Mouse (Mus musculus): ENCODE data around the gene Gm45062.

Gene Gm45062

DNA sequence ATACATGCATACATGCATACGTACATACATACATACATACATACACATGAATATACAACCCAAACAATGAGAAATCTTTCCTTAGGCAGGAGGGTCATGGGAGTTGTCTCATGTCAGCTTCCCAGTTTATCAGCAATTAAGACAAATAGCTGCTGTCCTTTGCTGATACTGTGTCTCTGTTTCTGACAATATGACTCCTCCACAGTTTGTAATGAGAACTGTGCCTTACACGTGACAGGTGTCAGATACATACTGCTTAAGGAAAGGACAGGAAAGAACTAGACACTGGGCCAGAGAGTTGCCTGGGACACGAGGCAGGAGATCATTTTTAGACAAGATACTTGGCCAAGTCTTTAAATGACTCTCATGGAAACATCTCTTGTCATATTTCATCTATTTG, 215.1 kb downstream of the Gm45062 start:
- CTCF ChIA-PET, result interaction anchor here (0.6 kb wide), 1 partner anchor 22 kb away, joined by 3 read pairs; no protein-coding TSS in a partner anchor

DNA sequence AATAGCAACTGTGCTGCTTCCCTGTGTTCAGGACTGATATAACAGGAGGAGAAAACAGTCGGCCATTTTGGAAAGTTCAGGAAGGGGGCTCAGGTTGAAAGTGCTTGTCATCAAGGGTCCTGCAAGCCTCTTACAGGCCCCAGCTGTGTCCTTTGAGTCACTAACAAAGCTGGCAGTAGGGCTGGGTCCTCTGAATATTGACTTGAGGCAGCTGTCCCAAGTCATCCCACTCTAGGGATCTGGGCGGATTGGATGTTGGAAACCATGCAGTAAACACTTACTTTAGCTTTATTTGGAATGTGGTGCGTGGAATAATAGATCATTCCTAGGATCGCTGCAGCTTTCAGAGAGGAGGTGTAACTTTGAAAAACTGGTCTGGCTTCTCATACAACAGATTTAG, 215.6 kb downstream of the Gm45062 start:
- CTCF ChIA-PET, result interaction anchor here (0.6 kb wide), 1 partner anchor 21 kb away, joined by 3 read pairs; no protein-coding TSS in a partner anchor

DNA sequence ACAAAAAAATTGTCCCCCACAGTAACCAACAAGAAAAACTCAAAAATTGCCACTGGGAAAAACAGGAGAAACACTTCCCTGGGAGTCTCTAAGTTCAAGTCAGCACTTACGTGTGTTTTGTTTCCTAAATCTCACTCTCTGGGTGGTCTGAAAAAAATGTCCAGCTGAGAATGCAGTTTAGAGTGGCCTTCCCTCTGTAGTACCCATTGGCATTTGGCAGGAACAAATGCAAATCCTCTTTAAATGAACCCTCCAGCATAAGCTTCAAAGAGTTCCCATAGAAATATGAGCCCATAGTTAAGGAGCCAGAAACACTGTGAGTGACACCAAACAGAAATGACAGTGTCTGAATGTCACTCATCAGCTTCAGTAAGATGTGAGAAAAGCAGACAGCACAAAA, 219.9 kb downstream of the Gm45062 start:
- CTCF ChIA-PET, result no interaction called here

DNA sequence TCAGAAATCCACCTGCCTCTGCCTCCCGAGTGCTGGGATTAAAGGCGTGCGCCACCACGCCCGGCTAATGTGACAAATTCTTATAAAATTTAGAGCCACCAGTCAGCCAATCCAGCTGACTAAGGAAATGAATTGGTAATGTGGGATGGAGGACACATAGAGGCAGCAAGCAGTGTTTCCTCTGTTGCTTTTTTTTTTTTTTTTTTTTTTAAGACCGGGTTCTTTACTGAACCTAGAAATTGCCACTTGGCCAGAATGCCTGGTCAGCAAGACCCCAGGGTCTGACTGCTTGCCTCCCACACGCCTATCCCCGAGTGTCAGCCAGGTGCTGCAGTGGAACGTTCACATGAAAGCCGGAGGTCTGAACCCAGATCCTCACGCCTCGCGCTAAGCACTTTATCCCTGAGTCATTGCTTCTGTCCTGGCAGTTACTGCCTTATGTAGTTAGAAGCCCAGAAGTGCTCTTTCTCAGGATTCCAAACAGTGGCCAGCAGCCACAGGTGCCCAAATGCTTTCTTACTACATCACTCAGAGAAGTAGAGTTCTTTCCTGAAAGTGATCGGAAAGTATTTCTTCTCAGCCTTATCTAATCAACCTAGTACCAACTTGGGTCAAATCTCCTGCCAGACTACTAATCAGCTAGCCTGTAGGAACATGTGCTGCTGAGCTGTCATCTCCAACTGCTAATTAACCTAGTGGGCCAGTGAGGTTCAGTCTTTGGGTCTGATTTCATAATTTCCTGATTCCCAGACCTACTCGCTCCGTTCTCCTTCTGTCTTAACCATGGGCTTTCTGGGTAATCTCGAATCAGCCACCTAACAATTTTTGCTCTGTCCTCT, 225.4 kb downstream of the Gm45062 start:
- CTCF ChIA-PET, result no interaction called here

DNA sequence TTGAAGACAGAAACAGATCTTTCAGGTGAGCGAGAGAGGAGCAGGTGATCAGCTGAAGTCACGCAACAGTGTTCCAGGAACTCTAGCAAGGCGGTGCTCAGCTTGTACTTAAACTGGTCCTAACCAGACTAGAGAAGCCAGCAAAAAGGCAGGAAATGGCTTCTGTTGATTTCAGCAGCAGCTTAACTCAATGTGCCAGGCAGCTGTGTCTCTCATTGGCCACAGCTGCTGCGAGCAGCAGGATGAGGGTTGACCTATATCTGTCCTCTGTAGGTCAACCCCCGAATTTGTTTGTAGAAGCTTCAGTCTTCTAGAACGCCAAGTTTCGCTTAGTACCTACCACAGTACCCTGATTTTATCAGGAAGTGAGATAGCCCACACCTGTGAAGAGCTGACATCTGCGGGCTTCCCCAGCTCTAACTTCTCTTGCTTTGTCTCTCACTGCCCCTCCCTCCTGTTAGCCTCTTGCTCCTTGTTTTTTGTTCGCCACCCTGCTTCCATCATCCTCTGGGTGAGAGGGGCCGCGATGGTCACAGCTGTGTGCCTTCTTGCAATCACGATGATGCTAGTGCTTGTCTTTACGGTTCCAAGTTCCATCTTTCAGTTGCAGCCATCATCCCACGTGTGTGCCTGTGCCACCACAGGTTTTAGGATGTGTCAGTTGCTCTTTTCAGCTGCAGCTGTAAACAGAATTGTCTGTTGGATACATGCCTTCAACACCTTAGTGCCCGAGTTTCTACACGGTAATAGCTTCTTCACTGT, 226.3 kb downstream of the Gm45062 start:
- CTCF ChIA-PET, result no interaction called here

DNA sequence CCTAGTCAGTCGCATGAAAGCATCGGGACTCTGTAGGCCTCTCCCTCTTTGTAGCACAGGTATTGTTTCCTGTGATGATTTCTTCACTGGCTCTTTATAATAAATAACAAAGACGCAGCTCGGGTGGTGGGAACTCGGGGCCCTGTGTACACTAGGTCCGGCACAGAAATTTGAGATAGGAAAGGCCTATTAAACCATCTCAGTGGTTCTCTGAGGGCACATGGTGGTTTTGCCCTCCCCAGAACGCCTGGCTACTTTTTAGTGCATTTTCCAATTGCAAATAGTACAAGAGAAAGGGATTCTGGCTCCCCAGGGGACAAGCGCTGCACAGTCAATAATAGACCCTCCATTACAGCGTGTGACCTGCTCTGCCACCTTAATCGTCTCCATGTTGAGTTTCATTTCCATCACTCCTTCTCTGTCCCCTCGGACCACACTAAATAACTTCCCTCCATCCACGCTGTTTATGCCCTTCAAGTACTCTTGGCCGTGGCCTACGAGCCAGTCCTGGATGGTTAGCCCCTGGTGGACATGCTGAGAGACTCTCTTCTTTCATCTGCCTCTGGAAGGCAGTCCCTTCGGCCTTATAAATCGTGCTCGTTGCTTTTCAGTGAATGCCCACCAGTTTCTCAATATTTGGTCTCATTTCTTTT, 227.3 kb downstream of the Gm45062 start:
- CTCF ChIA-PET, result interaction anchor here (0.7 kb wide), 1 partner anchor 24 kb away, joined by 5 read pairs; no protein-coding TSS in a partner anchor

DNA sequence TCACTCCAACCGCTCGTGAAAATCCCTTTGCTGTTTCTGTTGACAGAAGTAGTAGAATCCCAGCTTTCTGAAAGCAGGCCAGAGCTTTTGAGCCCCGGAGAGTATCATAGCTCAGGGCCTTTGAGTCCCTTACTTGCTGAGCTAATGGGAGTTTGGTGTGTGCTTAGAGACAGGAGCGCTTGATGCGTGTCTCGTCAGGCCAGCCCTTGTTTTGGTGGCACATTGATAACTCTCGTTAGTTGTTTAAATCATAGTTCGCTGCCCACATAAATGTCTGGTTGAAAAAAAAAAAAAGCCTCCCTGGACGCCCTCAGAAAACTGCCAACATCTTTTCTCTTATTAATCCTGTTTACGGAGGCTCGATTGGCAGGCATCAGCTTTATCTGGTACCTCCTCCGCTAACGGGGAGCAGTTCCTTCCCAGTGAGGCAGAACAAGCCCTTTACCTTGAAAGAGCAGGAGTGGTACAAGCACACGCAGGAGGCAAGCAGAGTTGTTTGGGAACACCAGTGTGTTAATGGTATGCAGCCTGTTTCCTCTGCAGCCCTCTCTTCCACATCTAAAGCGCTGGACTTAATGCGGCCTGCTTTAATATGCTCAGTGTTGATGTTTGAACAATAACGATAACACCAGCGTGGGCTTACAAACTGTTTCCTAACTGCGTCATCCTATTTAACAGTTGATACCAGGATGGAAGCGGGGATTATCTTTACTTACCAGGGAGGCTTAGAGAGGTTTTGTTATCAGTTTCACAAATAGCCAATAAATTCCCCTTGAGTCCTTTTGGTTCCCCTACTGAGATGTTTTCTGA, 228.0 kb downstream of the Gm45062 start:
- CTCF ChIA-PET, result interaction anchor here (0.7 kb wide), 1 partner anchor 23 kb away, joined by 5 read pairs; no protein-coding TSS in a partner anchor

DNA sequence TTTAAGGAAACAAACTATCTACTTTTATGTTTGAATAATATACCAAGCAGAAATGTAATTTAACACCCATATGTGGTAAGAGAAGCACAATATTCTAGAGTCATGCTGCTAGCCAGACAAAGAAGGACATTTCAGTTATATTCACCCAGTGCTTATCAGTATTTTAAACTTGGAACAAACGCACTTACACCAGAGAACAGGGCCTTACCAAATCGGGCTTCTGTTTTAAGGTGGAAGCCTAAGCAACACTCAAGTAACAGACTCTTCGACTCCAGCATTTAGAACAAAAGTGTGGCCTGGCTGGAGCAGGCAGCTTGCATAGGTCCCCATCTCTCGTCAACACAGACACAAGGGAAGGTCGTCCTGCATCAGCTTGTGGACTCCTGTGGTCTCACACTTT, 229.0 kb downstream of the Gm45062 start:
- CTCF ChIA-PET, result no interaction called here

DNA sequence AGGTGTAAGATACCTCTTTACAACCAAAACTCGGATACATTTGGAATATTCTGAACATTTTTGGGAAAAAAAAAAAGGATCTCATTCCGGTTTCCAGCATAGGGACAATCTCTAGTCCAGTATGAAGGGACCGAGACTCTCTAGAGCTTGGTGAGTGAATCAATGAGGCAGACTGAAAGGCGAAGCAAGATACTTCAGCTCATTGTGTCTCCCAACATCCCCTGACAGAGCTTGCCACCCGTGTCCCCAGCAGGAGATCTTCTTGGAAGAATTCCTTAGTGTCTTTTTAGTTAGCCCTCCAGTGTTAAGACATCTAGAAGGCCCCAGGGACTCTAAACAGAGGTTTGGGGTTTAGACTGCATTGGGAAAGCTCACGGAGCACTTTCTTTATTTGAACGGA, 230.0 kb downstream of the Gm45062 start:
- CTCF ChIA-PET, result interaction anchor here (0.7 kb wide), 2 partner anchors 8 to 17 kb away, joined by 4 to 5 read pairs; no protein-coding TSS in a partner anchor

DNA sequence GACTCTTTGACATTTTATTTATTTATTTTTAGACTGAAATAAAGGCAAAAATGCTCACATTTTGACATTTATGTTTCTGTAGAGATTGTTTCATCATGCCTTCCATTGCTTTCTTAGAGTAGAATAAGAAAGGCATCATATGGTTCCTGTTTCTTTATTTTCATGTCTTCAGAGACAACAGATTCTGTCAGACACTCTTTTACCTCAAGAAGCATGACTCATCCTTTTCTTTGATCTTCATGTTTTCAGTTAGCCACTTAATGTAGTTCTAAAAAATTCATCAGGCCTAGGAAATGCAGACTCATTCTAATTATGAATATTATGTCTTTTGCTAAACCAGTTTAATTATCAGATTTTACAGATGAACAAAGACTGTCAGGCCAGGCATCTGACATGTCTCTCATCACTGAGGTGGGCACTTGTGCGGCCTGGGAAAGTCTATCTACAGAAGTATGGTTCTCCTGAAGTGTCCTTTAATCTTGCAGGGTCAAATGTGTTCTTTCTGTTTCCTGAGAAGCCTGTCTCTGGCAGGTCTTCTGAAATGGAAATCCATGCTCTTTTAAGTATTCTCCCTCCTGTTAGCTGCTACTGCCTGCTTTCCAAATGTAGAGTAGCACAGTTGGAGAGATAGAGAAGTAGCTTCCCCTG, 230.8 kb downstream of the Gm45062 start:
- CTCF ChIA-PET, result no interaction called here

DNA sequence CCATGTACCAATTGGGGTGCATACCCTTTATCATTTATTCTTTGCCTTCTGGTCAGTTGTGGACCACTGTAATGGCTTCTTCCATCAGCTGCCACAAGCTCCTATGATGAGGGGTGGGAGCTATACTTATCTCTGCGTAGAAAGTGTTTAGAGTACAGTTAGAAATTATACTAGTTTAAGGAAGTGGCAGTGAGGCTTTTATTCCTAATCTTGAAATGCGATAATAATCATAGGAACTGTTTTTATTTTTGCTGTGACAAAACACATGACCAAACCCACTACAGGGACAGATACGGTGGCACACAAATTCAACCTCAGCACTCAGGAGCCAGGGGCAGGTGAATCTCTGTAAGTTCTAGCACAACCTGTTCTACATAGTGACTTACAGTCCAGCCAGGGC, 233.0 kb downstream of the Gm45062 start:
- CTCF ChIA-PET, result no interaction called here

DNA sequence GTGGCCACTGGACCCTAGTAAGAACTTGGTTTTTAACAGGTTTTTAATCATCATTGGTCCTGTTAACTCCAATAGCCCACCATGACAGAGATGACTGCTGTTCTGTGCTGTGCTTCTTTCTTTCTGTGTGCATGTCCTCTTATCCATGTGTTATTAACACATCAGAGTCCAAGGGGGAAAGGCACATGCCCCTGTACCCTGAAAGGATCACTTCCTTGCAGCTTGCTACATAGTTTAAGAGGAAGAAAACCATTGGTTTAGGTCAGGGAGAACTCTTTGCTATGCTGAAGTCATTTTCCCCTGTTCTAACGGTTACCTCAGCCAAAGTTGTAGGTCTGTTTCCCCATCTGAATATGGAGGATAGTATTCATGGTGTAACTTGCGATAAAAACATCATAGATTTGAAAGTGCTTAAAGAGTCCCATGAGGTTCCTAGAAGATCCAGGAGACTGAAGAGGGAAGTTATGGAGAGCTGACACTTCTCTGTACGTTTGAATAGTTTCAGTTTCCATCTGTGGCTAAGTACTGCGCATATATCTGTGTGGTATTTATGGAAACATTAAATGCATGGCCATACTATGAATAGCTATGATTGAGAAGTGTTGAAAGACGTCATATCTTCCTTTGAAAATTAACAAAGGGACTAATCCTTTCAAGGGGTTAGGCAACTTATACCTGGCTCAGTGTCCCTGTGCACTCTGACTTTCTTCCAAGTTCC, 236.0 kb downstream of the Gm45062 start:
- CTCF ChIA-PET, result no interaction called here

DNA sequence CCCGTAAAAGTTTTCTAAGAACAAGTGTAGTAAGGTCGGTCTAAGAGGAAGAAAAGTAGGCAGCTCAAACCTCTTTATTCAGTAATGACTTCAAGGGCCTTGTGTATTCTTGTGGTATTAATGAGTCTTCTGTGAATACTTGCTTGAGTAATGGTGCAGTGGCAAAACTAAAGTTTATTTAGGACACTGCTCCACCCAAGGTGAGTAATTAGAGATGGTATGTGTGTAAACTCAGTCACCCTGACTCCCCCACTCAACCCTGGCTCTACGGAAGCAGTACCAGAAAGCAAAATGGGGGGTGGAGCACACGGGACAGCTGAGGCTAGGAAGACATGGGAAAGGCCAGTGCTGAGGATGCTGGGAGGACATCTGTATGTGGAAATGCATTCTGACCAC, 236.6 kb downstream of the Gm45062 start:
- CTCF ChIA-PET, result interaction anchor here (0.7 kb wide), 1 partner anchor 21 kb away, joined by 3 read pairs; no protein-coding TSS in a partner anchor

DNA sequence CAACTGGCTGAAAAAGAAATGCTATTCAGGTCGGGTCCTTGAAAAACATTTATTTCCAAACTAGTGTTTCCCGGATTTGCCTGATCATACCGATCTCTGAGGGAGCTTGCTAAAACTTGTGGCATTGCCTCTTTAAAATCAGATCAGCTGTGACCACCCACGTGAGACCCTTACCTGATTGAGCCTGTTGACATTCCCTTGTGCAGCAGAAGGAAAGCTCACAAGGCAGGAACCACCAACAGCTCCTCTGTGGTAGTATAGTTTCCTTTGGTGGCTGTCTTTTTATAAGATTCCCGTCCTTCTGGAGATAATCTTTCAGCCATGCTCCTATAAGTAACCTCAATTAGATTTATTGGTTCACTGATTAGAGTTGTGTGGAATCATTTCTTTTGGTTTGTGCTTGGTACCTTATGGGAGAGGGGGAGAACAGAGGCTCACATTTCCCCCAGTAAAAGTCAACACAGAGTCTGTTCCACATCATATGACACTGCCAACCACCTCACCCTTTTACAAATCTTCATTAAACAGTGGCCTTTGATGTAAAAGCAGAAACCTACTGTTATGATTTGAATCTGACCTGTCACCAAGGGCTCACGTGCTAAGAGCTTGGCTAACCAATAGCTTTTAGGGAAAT, 238.1 kb downstream of the Gm45062 start:
- CTCF ChIA-PET, result interaction anchor here (0.6 kb wide), 1 partner anchor 35 kb away, joined by 6 read pairs; no protein-coding TSS in a partner anchor

DNA sequence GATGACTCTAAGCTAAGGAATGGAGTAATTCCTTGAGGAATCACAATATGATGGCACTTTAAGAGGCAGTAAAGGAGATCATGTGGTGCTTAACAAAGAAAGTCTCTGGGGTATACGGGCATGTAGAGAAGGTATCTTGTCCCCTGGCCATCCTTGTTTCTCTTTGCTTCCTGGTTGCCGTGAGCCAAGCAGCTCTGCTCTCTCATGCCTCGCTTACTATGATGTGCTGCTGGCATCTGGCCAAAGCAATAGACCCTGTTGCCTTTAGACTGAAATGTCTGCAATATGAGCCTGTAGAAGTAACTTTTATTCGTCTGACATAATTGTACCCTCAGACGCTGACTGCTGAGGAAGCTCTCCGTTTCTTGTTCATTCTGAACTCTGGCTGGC, 238.6 kb downstream of the Gm45062 start:
- CTCF ChIA-PET, result no interaction called here

DNA sequence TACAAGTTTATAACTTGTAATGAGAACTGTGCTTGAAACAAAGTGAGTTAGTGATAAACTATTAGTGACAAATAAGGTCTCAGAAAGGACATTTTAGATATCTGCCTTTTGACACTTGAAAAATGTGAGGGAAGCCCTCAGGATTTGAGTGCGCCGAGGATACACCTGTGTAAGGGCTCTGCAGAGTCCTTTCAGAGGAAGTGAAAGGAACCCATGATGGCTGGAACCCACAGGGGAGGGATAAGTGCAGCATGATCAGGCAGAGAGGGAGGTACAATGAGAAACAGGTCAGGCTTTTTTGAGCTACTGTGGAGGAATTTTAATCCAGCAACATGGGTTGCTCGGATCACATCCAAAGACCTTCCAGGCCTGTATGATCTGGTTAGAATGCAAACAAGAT, 239.7 kb downstream of the Gm45062 start:
- CTCF ChIA-PET, result no interaction called here

DNA sequence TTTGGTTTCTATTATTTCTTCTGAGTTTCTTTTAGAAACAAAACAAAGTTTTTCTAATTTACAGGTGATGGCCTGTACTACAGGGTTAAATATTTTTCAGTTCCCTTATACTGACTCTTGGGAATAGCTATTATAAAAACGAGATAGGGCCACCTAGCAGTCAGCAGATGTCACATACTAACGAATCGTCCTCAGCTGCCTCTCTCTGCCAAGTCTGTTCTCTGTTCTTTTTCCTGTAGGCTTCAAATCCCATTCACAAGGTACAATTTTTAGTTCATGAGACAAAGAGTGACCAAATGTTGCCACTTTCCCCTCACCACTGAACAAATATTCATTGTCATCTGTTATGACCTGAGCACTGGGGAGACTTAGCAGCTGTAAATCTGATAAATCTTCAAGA, 244.7 kb downstream of the Gm45062 start:
- CTCF ChIA-PET, result no interaction called here

DNA sequence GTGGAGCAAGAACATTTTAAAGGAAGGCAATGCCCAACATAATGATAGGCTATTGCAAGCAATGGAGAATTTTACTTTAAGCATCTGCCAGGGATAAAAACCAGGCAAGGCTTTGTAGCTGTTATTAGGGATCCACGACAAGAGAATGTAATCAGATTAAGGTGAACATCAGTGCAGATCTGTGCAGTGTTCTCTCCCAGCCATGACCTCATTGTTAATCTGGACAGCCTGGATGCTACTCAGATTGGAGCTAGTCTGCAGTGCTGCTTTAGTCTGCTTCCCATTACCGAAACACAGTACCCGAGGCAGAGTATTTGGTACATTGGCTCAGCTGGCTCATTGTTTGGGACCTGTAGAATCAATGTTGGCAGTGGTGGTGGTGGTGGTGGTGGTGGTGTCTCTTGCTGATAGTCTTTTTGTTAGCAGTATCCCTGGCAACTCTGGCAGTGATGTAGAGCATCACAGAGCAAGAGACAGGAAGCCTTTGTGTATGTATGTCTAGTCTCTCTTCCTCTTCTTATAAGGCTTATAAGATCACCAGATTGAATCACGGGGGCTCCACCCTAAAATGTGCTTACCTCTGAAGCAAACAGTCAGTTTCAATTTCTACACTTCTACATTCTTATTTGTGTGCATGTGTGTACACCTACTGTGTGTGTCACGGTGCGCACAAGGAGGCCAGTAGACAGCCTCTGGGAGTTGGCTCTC, 245.4 kb downstream of the Gm45062 start:
- CTCF ChIA-PET, result no interaction called here

DNA sequence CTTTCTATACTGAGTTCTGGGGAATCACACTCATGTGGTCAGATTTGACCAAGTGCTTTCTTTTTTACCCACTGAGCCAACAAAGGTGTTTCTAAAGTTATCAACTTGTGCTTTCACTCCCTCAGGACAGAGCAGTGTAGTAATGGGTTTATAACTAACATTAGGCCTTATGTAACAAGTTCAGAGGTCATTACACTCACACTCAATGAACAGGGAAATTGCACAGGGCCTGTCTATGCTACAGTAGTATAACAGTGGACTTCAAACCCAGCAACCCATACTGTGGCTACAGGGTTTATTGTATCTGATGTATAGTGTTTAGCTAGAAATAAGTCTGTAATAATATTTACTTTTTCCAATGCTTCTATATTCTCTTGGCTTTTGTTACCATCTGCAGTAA, 247.4 kb downstream of the Gm45062 start:
- CTCF ChIA-PET, result interaction anchor here (0.6 kb wide), 1 partner anchor 17 kb away, joined by 4 read pairs; no protein-coding TSS in a partner anchor

All from spleen, embryonic (tissue).